Mouse (Mus musculus): ENCODE results near the gene Ackr1. TPM values are rescaled to one million over a fixed set of nuclear protein-coding genes. Genes with fewer than 3 reads are reported as not detected.

Gene Ackr1
- polyA plus RNA-seq, 2 experiments: 1.1 to 2.1 TPM

GRCm38 (mm10) chr1:173356699-173357098 lies 23.1 kb upstream of the Ackr1 start:
- no peak for TF ChIP-seq POLR2A (IDR thresholded peaks at IDR 0.05; ENCODE audit: borderline replicate concordance, extremely low read depth, insufficient read depth, insufficient read length)
- Histone ChIP-seq H3K27ac (replicated peaks; ENCODE audit: low read depth, low read length) (no peak overlapping the region), H3K4me1 (ENCODE audit: control insufficient read depth, insufficient read depth, low read length) (no peaks in the 10 kb centered on the region), H3K9me3 (ENCODE audit: control insufficient read depth, low read length) (no peaks in the 10 kb centered on the region), H3K27me3 (ENCODE audit: control insufficient read depth, insufficient read depth, low read length) (no peaks in the 10 kb centered on the region), H3K9ac (ENCODE audit: low read depth, low read length, severe bottlenecking) (no peak overlapping the region), H3K36me3 (ENCODE audit: control insufficient read depth, insufficient read depth, low read length) (no peaks in the 10 kb centered on the region), H3K4me3 (replicated peaks; ENCODE audit: low read length) (no peak overlapping the region), H3K4me2 (replicated peaks; ENCODE audit: low read depth, low read length, severe bottlenecking) (no peak overlapping the region)
- ATAC-seq (ENCODE audit: low FRiP score, low read depth) (no peak), DNase-seq (ENCODE audit: low spot score) (no peak)
- 92% methylated on average over 2 of the region's 2 CpGs for WGBS

- no peak for TF ChIP-seq POLR2A (IDR thresholded peaks at IDR 0.05; ENCODE audit: borderline replicate concordance, extremely low read depth, insufficient read depth, insufficient read length)
- Histone ChIP-seq H3K27me3 (ENCODE audit: control insufficient read depth, insufficient read depth, low read length) (no peaks in the 10 kb centered on the region), H3K4me2 (replicated peaks; ENCODE audit: low read depth, low read length, severe bottlenecking) (no peak overlapping the region), H3K9ac (ENCODE audit: low read depth, low read length, severe bottlenecking) (no peak overlapping the region), H3K36me3 (ENCODE audit: control insufficient read depth, insufficient read depth, low read length) (no peaks in the 10 kb centered on the region), H3K27ac (replicated peaks; ENCODE audit: low read depth, low read length) (no peak overlapping the region), H3K4me3 (replicated peaks; ENCODE audit: low read length) (no peak overlapping the region), H3K9me3 (ENCODE audit: control insufficient read depth, low read length) (no peaks in the 10 kb centered on the region), H3K4me1 (ENCODE audit: control insufficient read depth, insufficient read depth, low read length) (no peaks in the 10 kb centered on the region)
- ATAC-seq (ENCODE audit: low FRiP score, low read depth) (no peak), DNase-seq (ENCODE audit: low spot score) (no peak)
- WGBS: 79% methylated on average over 7 of the region's 7 CpGs
Observed at GRCm38 (mm10) chr1:173355107-173355846, 21.7 kb upstream of the Ackr1 start.

- H3K4me1 ChIP-seq (ENCODE audit: control insufficient read depth, insufficient read depth, low read length): no peaks in the 10 kb centered on the region
- H3K4me3 ChIP-seq (replicated peaks; ENCODE audit: low read length): no peak within 1 kb of the TSS
- peak within 1 kb of the TSS; percentile 38 for H3K4me2 ChIP-seq (replicated peaks; ENCODE audit: low read depth, low read length, severe bottlenecking)
- no peaks in the 10 kb centered on the region for H3K9me3 ChIP-seq (ENCODE audit: control insufficient read depth, low read length)
- WGBS: 17% methylated on average over 10 of the region's 10 CpGs
- H3K9ac ChIP-seq (ENCODE audit: low read depth, low read length, severe bottlenecking): no peak within 1 kb of the TSS
- H3K36me3 ChIP-seq (ENCODE audit: control insufficient read depth, insufficient read depth, low read length): no peaks in the 10 kb centered on the region
- H3K27ac ChIP-seq (replicated peaks; ENCODE audit: low read depth, low read length): no peak within 1 kb of the TSS
- no peak for DNase-seq (ENCODE audit: low spot score)
- TF ChIP-seq POLR2A (IDR thresholded peaks at IDR 0.05; ENCODE audit: borderline replicate concordance, extremely low read depth, insufficient read depth, insufficient read length): no peak
- ATAC-seq (ENCODE audit: low FRiP score, low read depth): no peak
- H3K27me3 ChIP-seq (ENCODE audit: control insufficient read depth, insufficient read depth, low read length): no peaks in the 10 kb centered on the region
Observed at GRCm38 (mm10) chr1:173350372-173350957, 16.9 kb upstream of the Ackr1 start, which contains the start of gene Aim2. Aim2 (plus strand) TSS chr1:173350879.

- WGBS: 4% methylated on average over 6 of the region's 6 CpGs
Observed at GRCm38 (mm10) chr1:173349946-173350345, 16.4 kb upstream of the Ackr1 start.

GRCm38 (mm10) chr1:173349192-173349591 lies 15.6 kb upstream of the Ackr1 start:
- ATAC-seq (ENCODE audit: low FRiP score, low read depth): no peak
- Histone ChIP-seq H3K9ac (ENCODE audit: low read depth, low read length, severe bottlenecking) (no peak overlapping the region), H3K27ac (replicated peaks; ENCODE audit: low read depth, low read length) (no peak overlapping the region), H3K36me3 (ENCODE audit: control insufficient read depth, insufficient read depth, low read length) (no peaks in the 10 kb centered on the region), H3K4me1 (ENCODE audit: control insufficient read depth, insufficient read depth, low read length) (no peaks in the 10 kb centered on the region), H3K9me3 (ENCODE audit: control insufficient read depth, low read length) (no peaks in the 10 kb centered on the region), H3K4me2 (replicated peaks; ENCODE audit: low read depth, low read length, severe bottlenecking) (no peak overlapping the region), H3K27me3 (ENCODE audit: control insufficient read depth, insufficient read depth, low read length) (no peaks in the 10 kb centered on the region), H3K4me3 (replicated peaks; ENCODE audit: low read length) (no peak overlapping the region)
- WGBS: 73% methylated on average over 5 of the region's 5 CpGs
- DNase-seq (ENCODE audit: low spot score): no peak
- TF ChIP-seq POLR2A (IDR thresholded peaks at IDR 0.05; ENCODE audit: borderline replicate concordance, extremely low read depth, insufficient read depth, insufficient read length): no peak

More at GRCm38 (mm10) chr1:173349946-173350345, 16.4 kb upstream of the Ackr1 start:
- Histone ChIP-seq H3K9ac (ENCODE audit: low read depth, low read length, severe bottlenecking) (no peak overlapping the region), H3K4me1 (ENCODE audit: control insufficient read depth, insufficient read depth, low read length) (no peaks in the 10 kb centered on the region), H3K4me3 (replicated peaks; ENCODE audit: low read length) (no peak overlapping the region), H3K27ac (replicated peaks; ENCODE audit: low read depth, low read length) (no peak overlapping the region), H3K27me3 (ENCODE audit: control insufficient read depth, insufficient read depth, low read length) (no peaks in the 10 kb centered on the region), H3K4me2 (replicated peaks; ENCODE audit: low read depth, low read length, severe bottlenecking) (peak overlapping the region; percentile 38), H3K36me3 (ENCODE audit: control insufficient read depth, insufficient read depth, low read length) (no peaks in the 10 kb centered on the region), H3K9me3 (ENCODE audit: control insufficient read depth, low read length) (no peaks in the 10 kb centered on the region)
- ATAC-seq (ENCODE audit: low FRiP score, low read depth): no peak
- TF ChIP-seq POLR2A (IDR thresholded peaks at IDR 0.05; ENCODE audit: borderline replicate concordance, extremely low read depth, insufficient read depth, insufficient read length): no peak
- DNase-seq (ENCODE audit: low spot score): peak; percentile 18
